In the genomic region with DNA sequence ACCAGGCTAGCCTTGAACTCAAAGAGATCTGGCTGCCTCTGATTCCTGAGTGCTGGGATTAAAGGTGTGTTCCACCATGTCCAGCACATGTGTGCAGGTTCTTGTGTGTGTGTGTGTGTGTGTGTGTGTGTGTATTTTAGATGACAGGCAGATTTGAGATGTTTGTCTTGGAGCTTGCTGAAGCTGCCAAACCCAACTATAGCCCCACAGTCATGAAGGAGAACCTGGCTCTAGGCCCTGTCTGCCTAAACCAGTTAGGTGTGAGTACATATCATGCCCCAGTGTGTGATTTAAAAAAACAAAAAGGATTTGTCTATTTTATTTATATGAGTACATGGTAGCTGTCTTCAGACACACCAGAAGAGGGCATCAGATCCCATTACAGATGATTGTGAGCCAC, we compare ENCODE assay signal across 21 mouse cellular contexts. TPM values are rescaled to one million over a fixed set of nuclear protein-coding genes. Genes with fewer than 3 reads are reported as not detected.
DNase-seq lines count a peak whose midpoint lies in the region; TF ChIP-seq lines count a peak whose summit lies in the region.
"Had no signal": no experiment of that assay in that cellular context is flagged by ENCODE, and none has a peak within 500 bp of the region (broad histone marks: within the 10 kb centered on the region; RNA-seq: fewer than 3 reads in every experiment).

No protein-coding gene starts in this region.

- no peak for TF ChIP-seq POLR2A in heart, adult 2 months (IDR thresholded peaks at IDR 0.05; ENCODE audit: insufficient read depth, low read depth, low read length)
- no peak for TF ChIP-seq POLR2A in kidney, adult 2 months (IDR thresholded peaks at IDR 0.05; ENCODE audit: low read depth, low read length)

- H3K27me3 ChIP-seq in heart, adult 2 months (ENCODE audit: control insufficient read depth, insufficient read depth, low read length): no peaks in the 10 kb centered on the region
- no peaks in the 10 kb centered on the region for H3K27me3 ChIP-seq in kidney, adult 2 months (replicated peaks; ENCODE audit: control insufficient read depth, insufficient read depth, low read length)
- H3K27me3 ChIP-seq: embryonic facial prominence, embryonic 12.5 days; forebrain, embryonic 12.5 days; Patski had no signal

- no peak for DNase-seq in heart, adult 2 months
- DNase-seq in heart, adult 8-10 months (ENCODE audit: low spot score): no peak
- DNase-seq in kidney, adult 2 months: no peak
- DNase-seq in kidney, adult 8-10 months: no peak
- DNase-seq in urinary bladder, postnatal 14 days (ENCODE audit: low spot score): peak; percentile 35
- no peak for DNase-seq in urinary bladder, postnatal 4 days (ENCODE audit: low spot score in 2 of 2)
- peak; percentile 62 for DNase-seq in fibroblast of lung, adult 2 months (ENCODE audit: low read depth)
- DNase-seq in adrenal gland, adult (ENCODE audit: inconsistent age in 2 of 2, low spot score in 1 of 2): no peak
- DNase-seq: adrenal gland, adult 2 months; adrenal gland, postnatal 10 days; adrenal gland, postnatal 25 days; cerebellum, adult 11 months; cerebellum, adult 18-20 months; cerebellum, adult 8-10 months; cerebellum, adult 9-11 months; cerebellum, postnatal 25 days had no signal

- intact Hi-C loops in heart, adult 2 months (cut with DNase I): no loop called here

- no peak overlapping the region for H3K4me3 ChIP-seq in heart, adult 2 months
- no peak overlapping the region for H3K4me3 ChIP-seq in kidney, adult 2 months (ENCODE audit: insufficient read depth, low read depth, low read length)
- H3K4me3 ChIP-seq: embryonic facial prominence, embryonic 10.5 days; embryonic facial prominence, embryonic 12.5 days; forebrain, embryonic 10.5 days; forebrain, embryonic 12.5 days had no signal

- H3K27ac ChIP-seq in heart, adult 2 months: peak overlapping the region; percentile 84
- H3K27ac ChIP-seq in kidney, adult 2 months (ENCODE audit: insufficient read depth, low read depth, low read length): peak overlapping the region; percentile 15
- H3K27ac ChIP-seq: embryonic facial prominence, embryonic 10.5 days; embryonic facial prominence, embryonic 12.5 days; forebrain, embryonic 10.5 days; forebrain, embryonic 12.5 days had no signal

- H3K79me2 ChIP-seq in heart, adult 2 months (replicated peaks; ENCODE audit: control insufficient read depth, insufficient read depth, low read length): no peaks in the 10 kb centered on the region

- H3K9ac ChIP-seq in heart, adult 2 months (ENCODE audit: low read depth, low read length): no peak overlapping the region
- H3K9ac ChIP-seq: embryonic facial prominence, embryonic 12.5 days; forebrain, embryonic 12.5 days had no signal

- TF ChIP-seq CTCF in heart, adult 2 months (IDR thresholded peaks at IDR 0.05): no peak
- no peak for TF ChIP-seq CTCF in kidney, adult 2 months (conservative IDR thresholded peaks at IDR 0.05; ENCODE audit: insufficient read depth, insufficient read length, low read depth, low read length)

- no peaks in the 10 kb centered on the region for H3K36me3 ChIP-seq in heart, adult 2 months (ENCODE audit: control insufficient read depth, insufficient read depth, low read length)
- no peaks in the 10 kb centered on the region for H3K36me3 ChIP-seq in kidney, adult 2 months (ENCODE audit: control insufficient read depth, insufficient read depth, low read length)
- H3K36me3 ChIP-seq: embryonic facial prominence, embryonic 10.5 days; embryonic facial prominence, embryonic 12.5 days; forebrain, embryonic 10.5 days; forebrain, embryonic 12.5 days had no signal

- peaks cover 1% of the 10 kb centered on the region; the same call in 1 of the 2 replicates for H3K4me1 ChIP-seq in heart, adult 2 months (ENCODE audit: control insufficient read depth, insufficient read depth, low read length)
- no peaks in the 10 kb centered on the region for H3K4me1 ChIP-seq in kidney, adult 2 months (ENCODE audit: control insufficient read depth, insufficient read depth, low read length)
- H3K4me1 ChIP-seq: embryonic facial prominence, embryonic 10.5 days; embryonic facial prominence, embryonic 12.5 days; forebrain, embryonic 10.5 days; forebrain, embryonic 12.5 days had no signal

- no peak for TF ChIP-seq EP300 in heart, adult 2 months (IDR thresholded peaks at IDR 0.05; ENCODE audit: insufficient read depth, low read depth, low read length)

RNA-seq across cellular contexts. Expression of a gene that starts 21.4 kb away (rescaled TPM):
- total RNA-seq in heart, adult 2 months (2021): 10 to 100 TPM; 61.1 to 65.8 TPM
- 20.8 and 24.8 TPM in 2 replicates for polyA plus RNA-seq in heart, adult 2 months (2012; rRNA removed)
- 10 to 100 TPM; 64.0 to 72.6 (median 68.3) TPM for total RNA-seq in heart, adult 8-10 months (2022)
- 27.0 and 41.2 TPM in 2 replicates for polyA plus RNA-seq in kidney, adult 2 months (2012; rRNA removed)

RNA-seq across cellular contexts. Expression of a gene that starts 21.9 kb away (rescaled TPM):
- total RNA-seq in heart, adult 2 months (2021): 10 to 100 TPM; 33.2 to 37.7 TPM
- polyA plus RNA-seq in heart, adult 2 months (2012; rRNA removed): 44.7 and 50.3 TPM in 2 replicates
- total RNA-seq in heart, adult 8-10 months (2022): 10 to 100 TPM; 34.0 to 37.2 (median 36.1) TPM
- polyA plus RNA-seq in kidney, adult 2 months (2012; rRNA removed): 124 and 164 TPM in 2 replicates

Comparison
In these comparisons a context has a peak if more than half of its experiments do, and no peak if none do; other contexts are left out.
1. DNase-seq: peak in urinary bladder, postnatal 14 days (single experiment) and fibroblast of lung, adult 2 months (single experiment); none in heart, adult 2 months (0 of 2), heart, adult 8-10 months (single experiment), kidney, adult 2 months (single experiment), kidney, adult 8-10 months (0 of 2), urinary bladder, postnatal 4 days (0 of 2) and adrenal gland, adult (0 of 2).